Mouse (Mus musculus) thymus, adult 2 months (tissue): ENCODE measurements around the gene Fut8. TPM values are rescaled to one million over a fixed set of nuclear protein-coding genes. Genes with fewer than 3 reads are reported as not detected.

ENCODE experiments used
- DNase-seq: peaks from one replicate; pipeline ENCODE4 v3.0.0; 2021
- H3K27ac ChIP-seq: fragments of 200-500 bp; 2 replicates; pipeline ENCODE4 v1.5.1; 2012; ENCODE audit warnings: low read length, control low read depth; ENCODE audit not compliant: control insufficient read depth, insufficient read depth
- H3K27me3 ChIP-seq: fragments of 200-500 bp; 2 replicates; pipeline ENCODE4 v1.6.1; 2012; ENCODE audit warnings: mild to moderate bottlenecking, low read length, moderate library complexity, mixed read lengths; ENCODE audit not compliant: control insufficient read depth, insufficient read depth
- H3K36me3 ChIP-seq: fragments of 200-500 bp; 2 replicates; pipeline ENCODE4 v1.6.1; 2012; ENCODE audit warnings: mild to moderate bottlenecking, low read length, moderate library complexity; ENCODE audit not compliant: control insufficient read depth, insufficient read depth
- H3K4me1 ChIP-seq: fragments of 200-500 bp; replicated peaks from 2 replicates; pipeline ENCODE4 v1.6.1; 2012; ENCODE audit warnings: low read length; ENCODE audit not compliant: control insufficient read depth, insufficient read depth
- H3K4me3 ChIP-seq: fragments of 200-500 bp; 2 replicates; pipeline ENCODE4 v1.5.1; 2012; ENCODE audit warnings: mild to moderate bottlenecking, low read length, control low read depth, moderate library complexity; ENCODE audit not compliant: control insufficient read depth, insufficient read depth
- CTCF ChIP-seq: fragments of 200-500 bp; IDR thresholded peaks from 2 replicates; pipeline ENCODE4 v1.5.1; 2012; ENCODE audit warnings: mild to moderate bottlenecking, control low read depth, low read length, moderate library complexity, borderline replicate concordance; ENCODE audit not compliant: control insufficient read depth, poor library complexity, insufficient read depth; ENCODE audit errors: extremely low read depth
- POLR2A ChIP-seq: fragments of 200-500 bp; IDR thresholded peaks from 2 replicates; pipeline ENCODE4 v1.6.1; 2012; ENCODE audit warnings: mild to moderate bottlenecking, low read length, control low read depth, moderate library complexity; ENCODE audit not compliant: control insufficient read depth, poor library complexity, insufficient read depth; ENCODE audit errors: extremely low read depth
- WGBS: fragments of 180-500 bp; shearing (Covaris S2); methylation state at CpG from one replicate; pipeline ENCODE4 v1.1.7; 2018; 5-methylcytosine and 5-hydroxymethylcytosine counted together
- polyA plus RNA-seq: library from polyadenylated mRNA; depleted of rRNA; stranded (reverse); fragments of >200 nt; gene quantifications from 2 replicates; pipeline ENCODE4 v1.2.3, GENCODE M21; 2012

The Fut8 gene
- polyA plus RNA-seq, 1 experiment = 10.8 TPM

GRCm38 (mm10) chr12:77481799-77482198 is 243.9 kb downstream of the Fut8 start:
- TF ChIP-seq CTCF = no peak
- no peak for TF ChIP-seq POLR2A
- Histone ChIP-seq H3K27me3 (no peaks in the 10 kb centered on the region), H3K4me1 (peaks cover 3% of the 10 kb centered on the region; the same call in 1 of the 2 replicates), H3K36me3 (peaks cover 4% of the 10 kb centered on the region; the same call in 1 of the 2 replicates), H3K27ac (no peak overlapping the region), H3K4me3 (no peak overlapping the region)
- no peak for DNase-seq
- 98% methylated on average over 3 of the region's 3 CpGs for WGBS

- Histone ChIP-seq H3K27me3 (no peaks in the 10 kb centered on the region), H3K4me1 (peaks cover 3% of the 10 kb centered on the region; the same call in 1 of the 2 replicates), H3K27ac (no peak overlapping the region), H3K36me3 (no peaks in the 10 kb centered on the region), H3K4me3 (no peak overlapping the region)
- 89% methylated on average over 9 of the region's 9 CpGs for WGBS
- TF ChIP-seq CTCF = no peak
- TF ChIP-seq POLR2A = no peak
- no peak for DNase-seq
Observed at GRCm38 (mm10) chr12:77483180-77483855, 245.4 kb downstream of the Fut8 start.

- no peak for DNase-seq
- no peak for TF ChIP-seq CTCF
- no peak for TF ChIP-seq POLR2A
- WGBS = 96% methylated on average over 3 of the region's 3 CpGs
- H3K4me3 ChIP-seq = no peak overlapping the region
- peaks cover 3% of the 10 kb centered on the region; the same call in 1 of the 2 replicates for H3K4me1 ChIP-seq
- H3K36me3 ChIP-seq = no peaks in the 10 kb centered on the region
- H3K27ac ChIP-seq = no peak overlapping the region
- H3K27me3 ChIP-seq = no peaks in the 10 kb centered on the region
Observed at GRCm38 (mm10) chr12:77484761-77485160, 246.8 kb downstream of the Fut8 start.

- H3K27me3 ChIP-seq = no peaks in the 10 kb centered on the region
- no peak for TF ChIP-seq CTCF
- no peak for TF ChIP-seq POLR2A
- no peaks in the 10 kb centered on the region; the same call in 1 of the 2 replicates for H3K4me1 ChIP-seq
- 98% methylated on average over 3 of the region's 3 CpGs for WGBS
- H3K4me3 ChIP-seq = no peak overlapping the region
- H3K36me3 ChIP-seq = no peaks in the 10 kb centered on the region
- H3K27ac ChIP-seq = no peak overlapping the region
- DNase-seq = no peak
Observed at GRCm38 (mm10) chr12:77491478-77491877, 253.6 kb downstream of the Fut8 start.

GRCm38 (mm10) chr12:77495781-77496180 is 257.9 kb downstream of the Fut8 start:
- no peak overlapping the region for H3K27ac ChIP-seq
- H3K27me3 ChIP-seq = no peaks in the 10 kb centered on the region
- WGBS = 91% methylated on average over 1 of the region's 1 CpGs
- no peaks in the 10 kb centered on the region; the same call in 1 of the 2 replicates for H3K4me1 ChIP-seq
- no peak overlapping the region for H3K4me3 ChIP-seq
- no peak for DNase-seq
- no peak for TF ChIP-seq POLR2A
- no peak for TF ChIP-seq CTCF
- H3K36me3 ChIP-seq = no peaks in the 10 kb centered on the region

GRCm38 (mm10) chr12:77498153-77498552 is 260.2 kb downstream of the Fut8 start:
- DNase-seq = no peak
- Histone ChIP-seq H3K4me1 (no peaks in the 10 kb centered on the region; the same call in 1 of the 2 replicates), H3K27me3 (no peaks in the 10 kb centered on the region), H3K4me3 (no peak overlapping the region), H3K27ac (no peak overlapping the region), H3K36me3 (no peaks in the 10 kb centered on the region)
- 88% methylated on average over 2 of the region's 2 CpGs for WGBS
- TF ChIP-seq CTCF = no peak
- no peak for TF ChIP-seq POLR2A

- 68% methylated on average over 5 of the region's 5 CpGs for WGBS
- Histone ChIP-seq H3K4me1 (no peaks in the 10 kb centered on the region; the same call in 1 of the 2 replicates), H3K36me3 (no peaks in the 10 kb centered on the region), H3K27ac (no peak overlapping the region), H3K27me3 (no peaks in the 10 kb centered on the region), H3K4me3 (no peak overlapping the region)
- DNase-seq = no peak
- TF ChIP-seq POLR2A = no peak
- TF ChIP-seq CTCF = no peak
Observed at GRCm38 (mm10) chr12:77500439-77501055, 262.6 kb downstream of the Fut8 start.
